Mouse (Mus musculus) midbrain, embryonic 10.5 days (tissue): ENCODE data around the gene Gm17324. TPM values are rescaled to one million over a fixed set of nuclear protein-coding genes. Genes with fewer than 3 reads are reported as not detected.
A peak's percentile ranks its signal among the peaks of the same experiment; 100 is the strongest.
"Not testable (repeated sequence)": the region's sequence is repeated elsewhere in the genome, so short reads cannot be mapped to it uniquely, and the experiment has no call there.

ENCODE experiments used
- DNase-seq: peaks from one replicate; pipeline ENCODE4 v3.0.0-alpha.2; 2017; ENCODE audit warnings: low spot score
- H3K27ac ChIP-seq: fragments of 300-500 bp; sonication (generic); replicated peaks from 2 replicates; pipeline ENCODE4 v1.5.1; 2016; ENCODE audit warnings: mild to moderate bottlenecking
- H3K27me3 ChIP-seq: fragments of 300-500 bp; sonication (generic); 2 replicates; pipeline ENCODE4 v1.6.1; 2016; ENCODE audit warnings: low read depth, mild to moderate bottlenecking; ENCODE audit not compliant: poor library complexity, severe bottlenecking
- H3K36me3 ChIP-seq: fragments of 300-500 bp; sonication (generic); 2 replicates; pipeline ENCODE4 v1.6.1; 2016; ENCODE audit warnings: mild to moderate bottlenecking, moderate library complexity
- H3K4me1 ChIP-seq: fragments of 300-500 bp; sonication (generic); 2 replicates; pipeline ENCODE4 v1.6.1; 2016
- H3K4me3 ChIP-seq: fragments of 300-500 bp; sonication (generic); 2 replicates; pipeline ENCODE4 v1.5.1; 2016; ENCODE audit warnings: mild to moderate bottlenecking, moderate library complexity
- H3K9me3 ChIP-seq: fragments of 300-500 bp; sonication (generic); replicated peaks from 2 replicates; pipeline ENCODE4 v1.6.1; 2016; ENCODE audit warnings: mild to moderate bottlenecking
- WGBS: fragments of 180-500 bp; shearing (Covaris S2); methylation state at CpG from one replicate; pipeline ENCODE4 v1.1.7; 2016; 5-methylcytosine and 5-hydroxymethylcytosine counted together
- polyA plus RNA-seq: library from polyadenylated mRNA; unstranded; fragments of >200 nt; fragmentation: Nextera tagmentation; extraction: Ambion mirVana; gene quantifications from 2 replicates; pipeline ENCODE4 v1.2.1, GENCODE M21; 2016

Gene Gm17324
- 0.44 and 0.68 TPM in 2 replicates for polyA plus RNA-seq

- WGBS = under 1% methylated on average over 96 of the region's 96 CpGs
- Histone ChIP-seq H3K36me3 (peaks cover 32% of the 10 kb centered on the region), H3K27ac (peak within 1 kb of the TSS; percentile 87), H3K4me1 (peaks cover 15% of the 10 kb centered on the region), H3K4me3 (peak within 1 kb of the TSS; percentile 79), H3K9me3 (no peaks in the 10 kb centered on the region), H3K27me3 (peaks cover 43% of the 10 kb centered on the region)
- peak; percentile 92 for DNase-seq
Observed at GRCm38 (mm10) chr9:78447973-78448873, at the start of gene Gm17324, which contains the start of gene Mto1. Gm17324 (minus strand) TSS chr9:78448786. Mto1 (plus strand) TSS chr9:78448208.

GRCm38 (mm10) chr9:78493171-78493570, 44.6 kb upstream of the Gm17324 start:
- no peak overlapping the region for H3K4me3 ChIP-seq
- 88% methylated on average over 7 of the region's 7 CpGs for WGBS
- no peaks in the 10 kb centered on the region for H3K9me3 ChIP-seq
- H3K36me3 ChIP-seq = no peaks in the 10 kb centered on the region
- no peak for DNase-seq
- H3K27me3 ChIP-seq = no peaks in the 10 kb centered on the region
- no peak overlapping the region for H3K27ac ChIP-seq
- H3K4me1 ChIP-seq = peaks cover 12% of the 10 kb centered on the region

- H3K9me3 ChIP-seq = no peaks in the 10 kb centered on the region
- no peak for DNase-seq
- peaks cover 12% of the 10 kb centered on the region for H3K4me1 ChIP-seq
- H3K4me3 ChIP-seq = no peak overlapping the region
- H3K27me3 ChIP-seq = no peaks in the 10 kb centered on the region
- 91% methylated on average over 3 of the region's 3 CpGs for WGBS
- H3K36me3 ChIP-seq = no peaks in the 10 kb centered on the region
- no peak overlapping the region for H3K27ac ChIP-seq
Observed at GRCm38 (mm10) chr9:78492254-78492653, 43.7 kb upstream of the Gm17324 start.

GRCm38 (mm10) chr9:78491169-78491568, 42.6 kb upstream of the Gm17324 start:
- no peak overlapping the region for H3K27ac ChIP-seq
- H3K36me3 ChIP-seq = no peaks in the 10 kb centered on the region
- H3K9me3 ChIP-seq = no peaks in the 10 kb centered on the region
- no peak overlapping the region for H3K4me3 ChIP-seq
- 88% methylated on average over 3 of the region's 3 CpGs for WGBS
- no peaks in the 10 kb centered on the region for H3K27me3 ChIP-seq
- no peak for DNase-seq
- H3K4me1 ChIP-seq = peaks cover 12% of the 10 kb centered on the region

- H3K27me3 ChIP-seq = no peaks in the 10 kb centered on the region
- peak within 1 kb of the TSS; percentile 85 for H3K27ac ChIP-seq
- WGBS = 4% methylated on average over 15 of the region's 20 CpGs
- H3K4me3 ChIP-seq = peak within 1 kb of the TSS; percentile 54
- H3K9me3 ChIP-seq = no peaks in the 10 kb centered on the region
- peaks cover 12% of the 10 kb centered on the region for H3K4me1 ChIP-seq
- H3K36me3 ChIP-seq = no peaks in the 10 kb centered on the region
- DNase-seq = peak; percentile 62
Observed at GRCm38 (mm10) chr9:78488890-78489420, 40.4 kb upstream of the Gm17324 start, which contains the start of gene Eef1a1. Eef1a1 (minus strand) TSS chr9:78489151.

- DNase-seq, H3K9me3 ChIP-seq, H3K27me3 ChIP-seq, H3K36me3 ChIP-seq, H3K27ac ChIP-seq, H3K4me3 ChIP-seq: not testable (repeated sequence)
- peaks cover 15% of the 10 kb centered on the region for H3K4me1 ChIP-seq
- WGBS = 96% methylated on average over 5 of the region's 5 CpGs
Observed at GRCm38 (mm10) chr9:78488021-78488420, 39.4 kb upstream of the Gm17324 start.

- Histone ChIP-seq H3K4me1 (peaks cover 27% of the 10 kb centered on the region), H3K36me3 (peaks cover 14% of the 10 kb centered on the region), H3K27ac (no peak overlapping the region), H3K27me3 (no peaks in the 10 kb centered on the region), H3K9me3 (no peaks in the 10 kb centered on the region), H3K4me3 (no peak overlapping the region)
- 82% methylated on average over 3 of the region's 3 CpGs for WGBS
- DNase-seq = no peak
Observed at GRCm38 (mm10) chr9:78484660-78485059, 36.1 kb upstream of the Gm17324 start.

- peak overlapping the region; percentile 97 for H3K4me3 ChIP-seq
- DNase-seq = no peak
- peak overlapping the region; percentile 99 for H3K27ac ChIP-seq
- no peaks in the 10 kb centered on the region for H3K27me3 ChIP-seq
- 7% methylated on average over 3 of the region's 3 CpGs for WGBS
- H3K9me3 ChIP-seq = no peaks in the 10 kb centered on the region
- H3K36me3 ChIP-seq = peaks cover 34% of the 10 kb centered on the region
- H3K4me1 ChIP-seq = peaks cover 25% of the 10 kb centered on the region
Observed at GRCm38 (mm10) chr9:78482386-78482785, 33.8 kb upstream of the Gm17324 start.

GRCm38 (mm10) chr9:78481423-78482331, 33.1 kb upstream of the Gm17324 start:
- peak overlapping the region; percentile 99 for H3K27ac ChIP-seq
- H3K4me3 ChIP-seq = peak overlapping the region; percentile 97
- peaks cover 25% of the 10 kb centered on the region for H3K4me1 ChIP-seq
- peak; percentile 99 for DNase-seq
- under 1% methylated on average over 75 of the region's 77 CpGs for WGBS
- no peaks in the 10 kb centered on the region for H3K9me3 ChIP-seq
- no peaks in the 10 kb centered on the region for H3K27me3 ChIP-seq
- peaks cover 41% of the 10 kb centered on the region for H3K36me3 ChIP-seq

- under 1% methylated on average over 46 of the region's 46 CpGs for WGBS
- H3K27ac ChIP-seq = peak overlapping the region; percentile 99
- H3K4me3 ChIP-seq = peak overlapping the region; percentile 97
- H3K4me1 ChIP-seq = peaks cover 25% of the 10 kb centered on the region
- H3K27me3 ChIP-seq = no peaks in the 10 kb centered on the region
- H3K36me3 ChIP-seq = peaks cover 49% of the 10 kb centered on the region
- DNase-seq = peak; percentile 79
- no peaks in the 10 kb centered on the region for H3K9me3 ChIP-seq
Observed at GRCm38 (mm10) chr9:78480706-78481358, 32.2 kb upstream of the Gm17324 start.

GRCm38 (mm10) chr9:78480227-78480626, 31.6 kb upstream of the Gm17324 start:
- peaks cover 52% of the 10 kb centered on the region for H3K36me3 ChIP-seq

GRCm38 (mm10) chr9:78479308-78479707, 30.7 kb upstream of the Gm17324 start:
- peak overlapping the region; percentile 46; the same call in 1 of the 2 replicates for H3K27ac ChIP-seq

More at GRCm38 (mm10) chr9:78480227-78480626, 31.6 kb upstream of the Gm17324 start:
- Histone ChIP-seq H3K4me3 (peak overlapping the region; percentile 97), H3K27ac (peak overlapping the region; percentile 99), H3K4me1 (peaks cover 25% of the 10 kb centered on the region)
- not testable (repeated sequence) for H3K9me3 ChIP-seq, H3K27me3 ChIP-seq, DNase-seq
- under 1% methylated on average over 13 of the region's 13 CpGs for WGBS

More at GRCm38 (mm10) chr9:78479308-78479707, 30.7 kb upstream of the Gm17324 start:
- Histone ChIP-seq H3K4me3 (peak overlapping the region; percentile 97), H3K4me1 (peaks cover 25% of the 10 kb centered on the region), H3K36me3 (peaks cover 61% of the 10 kb centered on the region)
- WGBS = 37% methylated on average over 8 of the region's 8 CpGs
- H3K9me3 ChIP-seq, H3K27me3 ChIP-seq, DNase-seq: not testable (repeated sequence)
